Mouse (Mus musculus): ENCODE results near the gene Stx3. TPM values are rescaled to one million over a fixed set of nuclear protein-coding genes. Genes with fewer than 3 reads are reported as not detected.

The Stx3 gene
- polyA plus RNA-seq, 1 experiment from 2014 or later, result 28.4 TPM

DNA sequence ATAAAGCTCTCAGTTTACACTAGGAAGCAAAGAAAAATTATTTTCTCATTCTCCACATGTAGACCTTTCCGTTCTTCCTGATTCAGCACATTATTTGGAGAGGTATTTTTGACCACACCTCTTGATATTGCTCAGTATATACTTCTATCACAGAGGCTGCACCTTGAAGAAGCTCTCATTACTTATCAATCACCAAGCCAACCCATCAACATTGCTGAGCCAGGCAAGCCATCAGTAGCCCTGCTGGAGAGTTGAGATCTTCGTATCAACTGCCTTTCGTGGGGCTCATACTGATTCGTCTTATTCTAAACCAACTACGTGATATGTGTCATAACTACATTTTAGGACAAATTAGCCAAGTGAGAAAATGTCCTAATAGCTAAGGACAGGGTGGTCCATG, 91.9 kb downstream of the Stx3 start:
- no peak overlapping the region for H3K4me3 ChIP-seq (ENCODE audit: low read depth, low read length)
- no peaks in the 10 kb centered on the region for H3K27me3 ChIP-seq (replicated peaks; ENCODE audit: control insufficient read depth, insufficient read depth, low read length)
- H3K36me3 ChIP-seq (ENCODE audit: control insufficient read depth, insufficient read depth, low read length), result no peaks in the 10 kb centered on the region
- H3K9me3 ChIP-seq (ENCODE audit: control insufficient read depth, low read length), result no peaks in the 10 kb centered on the region
- H3K4me1 ChIP-seq (replicated peaks; ENCODE audit: control insufficient read depth, insufficient read depth, low read length), result no peaks in the 10 kb centered on the region
- WGBS, result 96% methylated on average over 5 of the region's 5 CpGs
- H3K27ac ChIP-seq (ENCODE audit: low read depth), result no peak overlapping the region
- no peak overlapping the region for H3K4me2 ChIP-seq (ENCODE audit: low read length)
- DNase-seq (ENCODE audit: low spot score) (no peak), ATAC-seq (replicated peaks; ENCODE audit: low FRiP score, low TSS enrichment, low read depth) (no peak)
- no peak overlapping the region for H3K9ac ChIP-seq (ENCODE audit: low read length)

DNA sequence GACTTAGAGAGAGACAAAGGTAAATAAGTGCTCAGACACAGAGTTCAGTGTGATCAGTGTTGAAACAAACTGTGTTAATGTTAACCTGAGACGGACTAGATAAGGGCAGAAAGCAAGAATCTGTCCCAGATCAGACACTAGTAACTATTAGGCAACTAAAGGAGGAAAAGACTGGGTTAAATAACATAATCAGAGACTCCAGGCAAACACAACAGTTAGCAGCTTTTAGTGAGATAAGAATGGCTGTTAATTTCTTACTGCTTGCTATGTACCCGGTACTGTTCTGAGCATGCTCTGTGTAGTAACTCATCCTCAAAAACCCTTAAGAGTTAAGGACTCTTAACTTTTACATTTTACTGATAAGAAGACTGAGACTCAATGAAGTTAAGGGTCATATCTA, 93.3 kb downstream of the Stx3 start:
- WGBS, result 63% methylated on average over 2 of the region's 2 CpGs
- no peak for DNase-seq (ENCODE audit: low spot score)
- Histone ChIP-seq H3K27ac (ENCODE audit: low read depth) (no peak overlapping the region), H3K4me3 (ENCODE audit: low read depth, low read length) (no peak overlapping the region), H3K9me3 (ENCODE audit: control insufficient read depth, low read length) (no peaks in the 10 kb centered on the region), H3K27me3 (replicated peaks; ENCODE audit: control insufficient read depth, insufficient read depth, low read length) (no peaks in the 10 kb centered on the region), H3K4me1 (replicated peaks; ENCODE audit: control insufficient read depth, insufficient read depth, low read length) (no peaks in the 10 kb centered on the region), H3K4me2 (ENCODE audit: low read length) (no peak overlapping the region), H3K9ac (ENCODE audit: low read length) (no peak overlapping the region), H3K36me3 (ENCODE audit: control insufficient read depth, insufficient read depth, low read length) (no peaks in the 10 kb centered on the region)
- no peak for ATAC-seq (replicated peaks; ENCODE audit: low FRiP score, low TSS enrichment, low read depth)

Other genes starting within 250 kb of the Stx3 start
- 4.1 and 4.7 TPM in 2 replicates for gene Ms4a6d, start 214.6 kb downstream of the Stx3 start, polyA plus RNA-seq (2014; fragmentation: Nextera tagmentation; extraction: Ambion mirVana)
- gene Ms4a2, start 195.7 kb downstream of the Stx3 start, polyA plus RNA-seq (2014; fragmentation: Nextera tagmentation; extraction: Ambion mirVana), result 0.27 TPM in 1 of 2 replicates, not detected in the other
- gene Ms4a3, start 178.6 kb downstream of the Stx3 start, polyA plus RNA-seq (2014; fragmentation: Nextera tagmentation; extraction: Ambion mirVana), result not detected in 2 replicates
- gene Oosp2, start 158.8 kb downstream of the Stx3 start, polyA plus RNA-seq (2014; fragmentation: Nextera tagmentation; extraction: Ambion mirVana), result not detected in 2 replicates
- not detected in 2 replicates for gene Oosp1, start 128.3 kb downstream of the Stx3 start, polyA plus RNA-seq (2014; fragmentation: Nextera tagmentation; extraction: Ambion mirVana)
- gene Oosp3, start 122.3 kb downstream of the Stx3 start, polyA plus RNA-seq (2014; fragmentation: Nextera tagmentation; extraction: Ambion mirVana), result not detected in 2 replicates
- not detected in 2 replicates for gene Gif, start 71.8 kb downstream of the Stx3 start, polyA plus RNA-seq (2014; fragmentation: Nextera tagmentation; extraction: Ambion mirVana)
- 67.1 and 67.8 TPM in 2 replicates for gene Mrpl16, start 49.0 kb downstream of the Stx3 start, polyA plus RNA-seq (2014; fragmentation: Nextera tagmentation; extraction: Ambion mirVana)
- gene Olfr1417, start 19.8 kb upstream of the Stx3 start, polyA plus RNA-seq (2014; fragmentation: Nextera tagmentation; extraction: Ambion mirVana), result 0.12 TPM in 1 of 2 replicates, not detected in the other
- gene Olfr1418, start 41.7 kb upstream of the Stx3 start, polyA plus RNA-seq (2014; fragmentation: Nextera tagmentation; extraction: Ambion mirVana), result not detected in 2 replicates
- gene Olfr1419, start 55.7 kb upstream of the Stx3 start, polyA plus RNA-seq (2014; fragmentation: Nextera tagmentation; extraction: Ambion mirVana), result not detected in 2 replicates
- gene Olfr1420, start 67.2 kb upstream of the Stx3 start, polyA plus RNA-seq (2014; fragmentation: Nextera tagmentation; extraction: Ambion mirVana), result 0.07 and 0.12 TPM in 2 replicates
- 23.2 and 25.4 TPM in 2 replicates for gene Patl1, start 93.0 kb upstream of the Stx3 start, polyA plus RNA-seq (2014; fragmentation: Nextera tagmentation; extraction: Ambion mirVana)
- gene Osbp, start 146.5 kb upstream of the Stx3 start, polyA plus RNA-seq (2014; fragmentation: Nextera tagmentation; extraction: Ambion mirVana), result 8.8 and 9.0 TPM in 2 replicates
- gene Olfr1423, start 221.9 kb upstream of the Stx3 start, polyA plus RNA-seq (2014; fragmentation: Nextera tagmentation; extraction: Ambion mirVana), result not detected in 2 replicates
- 0.12 TPM in 1 of 2 replicates, not detected in the other for gene Olfr1424, start 243.3 kb upstream of the Stx3 start, polyA plus RNA-seq (2014; fragmentation: Nextera tagmentation; extraction: Ambion mirVana)